Mouse (Mus musculus) cerebellum, adult 2 months (tissue): ENCODE measurements around the gene Melk. TPM values are rescaled to one million over a fixed set of nuclear protein-coding genes. Genes with fewer than 3 reads are reported as not detected.

ENCODE experiments used
- DNase-seq, 2 experiments: peaks; one replicate each; pipeline ENCODE4 v3.0.0; 2021
- H3K27ac ChIP-seq: fragments of 200-500 bp; 2 replicates; pipeline ENCODE4 v1.5.1; 2012; ENCODE audit warnings: low read length, control low read depth, inconsistent platforms; ENCODE audit not compliant: insufficient read depth
- H3K27me3 ChIP-seq: fragments of 200-500 bp; 2 replicates; pipeline ENCODE4 v1.6.1; 2012; ENCODE audit warnings: inconsistent platforms, mild to moderate bottlenecking, low read length, moderate library complexity; ENCODE audit not compliant: control insufficient read depth, insufficient read depth
- H3K4me1 ChIP-seq: fragments of 200-500 bp; 2 replicates; pipeline ENCODE4 v1.6.1; 2011; ENCODE audit warnings: low read length; ENCODE audit not compliant: control insufficient read depth, insufficient read depth
- H3K4me3 ChIP-seq: fragments of 200-500 bp; replicated peaks from 2 replicates; pipeline ENCODE3; 2011; ENCODE audit warnings: mild to moderate bottlenecking, low read depth, low read length, control low read depth; ENCODE audit not compliant: insufficient read depth
- CTCF ChIP-seq: fragments of 200-500 bp; IDR thresholded peaks from 2 replicates; pipeline ENCODE4 v1.5.1; 2011; ENCODE audit warnings: low read depth, mild to moderate bottlenecking, control low read depth, low read length, moderate library complexity, borderline replicate concordance; ENCODE audit not compliant: insufficient read depth
- POLR2A ChIP-seq: fragments of 200-500 bp; IDR thresholded peaks from 2 replicates; pipeline ENCODE4 v1.6.1; 2011; ENCODE audit warnings: low read length, control low read depth, borderline replicate concordance; ENCODE audit not compliant: insufficient read depth
- WGBS: fragments of 180-500 bp; shearing (Covaris S2); methylation state at CpG from one replicate; pipeline ENCODE4 v1.1.7; 2018; 5-methylcytosine and 5-hydroxymethylcytosine counted together
- polyA plus RNA-seq: library from polyadenylated mRNA; depleted of rRNA; stranded (reverse); fragments of >200 nt; gene quantifications from 2 replicates; pipeline ENCODE4 v1.2.3, GENCODE M21; 2012

The Melk gene
- polyA plus RNA-seq, 1 experiment = 0.07 TPM

DNA sequence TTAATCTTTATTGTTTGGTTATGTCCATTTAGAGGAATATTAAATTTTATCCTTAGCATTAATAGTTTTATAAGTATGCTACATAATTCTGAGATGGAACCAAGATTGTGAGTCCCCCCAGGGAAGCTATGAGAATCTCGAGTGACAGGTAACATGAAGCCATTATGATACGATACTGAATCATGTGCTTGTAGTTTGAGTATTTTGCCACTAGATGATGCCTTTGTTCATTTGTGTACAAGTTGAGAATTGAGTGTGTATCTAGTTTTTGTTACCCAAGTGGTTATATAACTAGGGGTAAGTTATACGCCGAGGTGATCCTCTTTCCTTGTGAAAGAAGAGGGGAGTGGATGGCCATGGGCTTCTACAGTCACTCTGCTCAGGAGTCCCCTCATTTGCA, 9.8 kb downstream of the Melk start:
- H3K4me3 ChIP-seq = no peak overlapping the region
- 74% methylated on average over 4 of the region's 4 CpGs for WGBS
- no peak for DNase-seq
- no peaks in the 10 kb centered on the region for H3K27me3 ChIP-seq
- no peak overlapping the region for H3K27ac ChIP-seq
- H3K4me1 ChIP-seq = no peaks in the 10 kb centered on the region
- TF ChIP-seq POLR2A (no peak), CTCF (no peak)

DNA sequence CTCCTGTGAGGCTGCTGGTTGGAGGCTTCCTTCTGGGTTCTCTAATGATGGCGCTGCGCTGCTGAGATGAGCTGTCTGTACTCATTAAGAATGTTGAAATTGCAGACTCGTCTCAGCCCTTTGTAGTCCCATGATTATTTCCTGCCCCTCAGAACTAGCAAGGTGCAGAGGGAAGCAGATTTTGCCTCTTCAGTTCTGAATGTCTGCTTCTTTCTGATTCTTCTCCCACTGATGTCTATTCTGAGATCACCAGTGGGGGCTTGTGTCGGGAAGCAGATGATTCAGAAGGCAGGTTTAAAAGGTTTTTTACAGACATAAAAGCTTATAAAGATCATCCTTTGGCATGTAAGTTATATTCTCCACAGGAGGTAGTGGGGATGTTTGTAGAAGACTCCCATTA, 10.2 kb downstream of the Melk start:
- Histone ChIP-seq H3K27me3 (no peaks in the 10 kb centered on the region), H3K27ac (no peak overlapping the region), H3K4me3 (no peak overlapping the region), H3K4me1 (no peaks in the 10 kb centered on the region)
- TF ChIP-seq POLR2A (no peak), CTCF (no peak)
- DNase-seq = no peak
- WGBS = 94% methylated on average over 4 of the region's 4 CpGs

DNA sequence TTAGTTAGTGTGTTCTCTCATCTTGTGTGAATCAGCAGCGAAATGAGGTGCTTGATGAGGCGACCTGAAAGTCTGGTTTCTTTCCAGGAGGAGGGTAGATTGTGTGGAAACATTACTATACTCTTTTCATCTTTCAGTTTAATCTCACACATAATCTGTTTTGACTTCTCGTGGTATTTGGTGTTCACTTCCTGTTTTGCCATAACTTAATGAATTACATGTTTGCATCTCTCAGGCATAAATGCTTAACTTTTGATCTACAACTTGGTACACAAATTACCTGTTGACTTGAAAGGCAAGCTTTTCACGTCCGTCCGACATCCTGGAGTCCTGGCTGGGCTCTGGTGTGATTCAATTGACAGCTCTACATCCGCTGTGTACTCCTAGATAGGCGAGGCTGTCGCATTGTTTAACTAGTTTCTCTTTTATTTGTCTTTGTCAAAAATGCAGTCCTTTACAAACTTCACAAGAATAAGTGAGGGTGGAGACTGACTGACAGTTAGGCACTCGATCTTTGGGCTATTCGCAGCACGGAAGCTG, 15.7 kb downstream of the Melk start:
- no peak for TF ChIP-seq POLR2A
- TF ChIP-seq CTCF = no peak
- Histone ChIP-seq H3K4me3 (no peak overlapping the region), H3K27ac (no peak overlapping the region), H3K4me1 (no peaks in the 10 kb centered on the region; the same call in 1 of the 2 replicates), H3K27me3 (no peaks in the 10 kb centered on the region; the same call in 1 of the 2 replicates)
- WGBS = 89% methylated on average over 12 of the region's 12 CpGs
- DNase-seq = no peak

DNA sequence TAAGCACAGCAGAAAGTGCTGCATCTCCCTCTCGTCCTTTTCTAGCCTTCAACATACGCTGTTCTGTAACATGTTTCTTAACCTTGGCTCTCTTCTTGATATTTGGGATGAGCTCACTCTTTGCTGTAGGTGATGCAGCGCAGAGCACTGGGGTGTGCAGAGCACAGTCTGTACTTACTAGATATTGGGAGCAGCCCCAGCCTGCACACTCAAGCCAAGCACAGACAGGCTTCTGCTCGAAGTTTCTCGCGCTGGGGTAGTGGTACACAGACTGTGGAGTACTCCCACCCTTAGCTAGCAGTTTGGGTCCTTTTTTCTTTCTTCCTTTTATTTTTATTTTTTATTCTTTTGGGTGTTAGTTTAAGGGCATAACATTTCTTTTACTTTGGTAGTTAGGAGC, 19.8 kb downstream of the Melk start:
- no peak for DNase-seq
- Histone ChIP-seq H3K27me3 (no peaks in the 10 kb centered on the region; the same call in 1 of the 2 replicates), H3K4me3 (no peak overlapping the region), H3K4me1 (no peaks in the 10 kb centered on the region; the same call in 1 of the 2 replicates), H3K27ac (no peak overlapping the region)
- WGBS = 94% methylated on average over 6 of the region's 6 CpGs
- TF ChIP-seq CTCF (no peak), POLR2A (no peak)

DNA sequence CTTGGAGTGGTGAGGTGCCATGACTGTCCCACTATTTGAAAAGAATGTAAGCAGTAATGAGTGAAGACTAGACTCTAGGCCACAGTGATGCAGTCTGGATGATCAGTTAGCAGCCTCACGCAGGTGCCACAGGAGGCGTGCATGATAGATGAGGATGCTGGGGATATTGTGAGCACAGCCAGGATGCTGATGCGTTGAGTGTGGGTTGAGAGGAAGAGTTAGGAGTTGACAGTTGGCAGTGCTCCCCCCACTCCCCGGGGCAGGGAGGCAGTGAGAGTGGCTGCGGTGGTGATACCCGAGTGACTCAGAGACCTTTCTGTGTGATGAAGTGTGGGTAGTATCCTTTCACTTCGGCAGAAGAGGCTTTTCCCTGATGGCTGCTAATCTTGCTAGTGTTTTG, 21.4 kb downstream of the Melk start:
- H3K27ac ChIP-seq = no peak overlapping the region
- 88% methylated on average over 7 of the region's 7 CpGs for WGBS
- no peak for DNase-seq
- no peaks in the 10 kb centered on the region; the same call in 1 of the 2 replicates for H3K4me1 ChIP-seq
- TF ChIP-seq POLR2A (no peak), CTCF (no peak)
- H3K4me3 ChIP-seq = no peak overlapping the region
- no peaks in the 10 kb centered on the region for H3K27me3 ChIP-seq

DNA sequence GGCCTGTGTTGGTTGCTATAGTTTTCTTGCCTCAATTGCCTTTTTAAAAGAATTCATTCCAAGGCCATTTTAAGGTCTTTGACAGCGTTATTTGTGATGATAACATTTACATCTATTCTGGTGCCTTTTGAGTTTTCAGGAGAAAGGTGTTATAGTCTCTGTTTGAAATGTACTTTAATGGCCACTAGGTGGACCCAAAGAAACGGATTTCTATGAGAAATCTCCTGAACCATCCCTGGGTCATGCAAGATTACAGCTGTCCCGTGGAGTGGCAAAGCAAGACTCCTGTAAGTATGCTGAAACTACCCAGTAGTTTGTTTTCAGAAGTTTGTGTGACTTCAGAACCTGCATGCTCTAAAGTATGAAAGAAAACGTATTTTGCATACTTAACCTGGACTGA, 24.8 kb downstream of the Melk start:
- Histone ChIP-seq H3K27me3 (no peaks in the 10 kb centered on the region), H3K4me3 (no peak overlapping the region), H3K4me1 (no peaks in the 10 kb centered on the region; the same call in 1 of the 2 replicates), H3K27ac (no peak overlapping the region)
- DNase-seq = no peak
- 45% methylated on average over 4 of the region's 4 CpGs for WGBS
- TF ChIP-seq POLR2A (no peak), CTCF (peak; percentile 18; the same call in 1 of the 2 replicates)

DNA sequence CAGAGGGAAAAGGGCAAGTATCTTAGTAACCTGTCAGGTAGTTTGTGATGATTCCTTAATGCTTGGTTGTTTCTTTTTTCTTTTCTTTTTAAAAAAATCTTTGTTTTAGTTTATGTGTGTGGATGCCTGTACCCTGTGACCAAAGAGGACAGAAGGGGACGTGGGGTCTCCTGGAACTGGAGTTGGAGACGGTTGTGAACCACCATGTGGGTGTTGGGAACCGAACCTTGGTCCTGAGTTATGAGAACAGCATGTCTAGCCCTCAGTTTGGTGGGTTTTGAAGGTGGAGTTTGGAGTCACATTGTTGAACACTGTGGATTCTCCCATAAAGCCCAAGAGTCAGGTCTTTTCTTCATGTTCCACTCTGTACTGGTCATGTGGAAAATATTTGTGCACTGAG, 26.0 kb downstream of the Melk start:
- DNase-seq = no peak
- TF ChIP-seq POLR2A (no peak), CTCF (no peak)
- H3K27me3 ChIP-seq = no peaks in the 10 kb centered on the region
- H3K4me1 ChIP-seq = no peaks in the 10 kb centered on the region
- no peak overlapping the region for H3K27ac ChIP-seq
- no peak overlapping the region for H3K4me3 ChIP-seq
- WGBS = 94% methylated on average over 3 of the region's 3 CpGs

DNA sequence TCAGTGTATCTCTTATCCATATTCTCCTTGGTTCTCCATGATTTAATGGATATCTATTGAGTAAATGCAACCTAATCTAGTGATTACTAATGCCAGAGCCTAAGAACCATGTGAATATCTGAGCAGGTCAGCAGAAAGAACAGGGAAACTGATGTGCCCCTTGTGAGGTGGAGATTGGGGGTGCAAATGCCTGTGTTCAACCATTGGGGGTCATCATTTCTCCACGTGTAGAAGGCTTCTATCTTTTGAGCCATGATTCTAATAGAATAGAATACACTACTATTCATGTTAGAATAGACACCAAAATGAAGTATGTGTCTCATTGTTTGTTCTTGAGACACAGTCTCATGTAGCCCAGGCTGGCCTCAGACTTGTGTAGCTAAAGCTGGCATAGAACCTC, 27.3 kb downstream of the Melk start:
- Histone ChIP-seq H3K4me3 (no peak overlapping the region), H3K27ac (no peak overlapping the region), H3K4me1 (no peaks in the 10 kb centered on the region), H3K27me3 (no peaks in the 10 kb centered on the region)
- WGBS = 69% methylated on average over 1 of the region's 1 CpGs
- TF ChIP-seq POLR2A = no peak
- DNase-seq = no peak

DNA sequence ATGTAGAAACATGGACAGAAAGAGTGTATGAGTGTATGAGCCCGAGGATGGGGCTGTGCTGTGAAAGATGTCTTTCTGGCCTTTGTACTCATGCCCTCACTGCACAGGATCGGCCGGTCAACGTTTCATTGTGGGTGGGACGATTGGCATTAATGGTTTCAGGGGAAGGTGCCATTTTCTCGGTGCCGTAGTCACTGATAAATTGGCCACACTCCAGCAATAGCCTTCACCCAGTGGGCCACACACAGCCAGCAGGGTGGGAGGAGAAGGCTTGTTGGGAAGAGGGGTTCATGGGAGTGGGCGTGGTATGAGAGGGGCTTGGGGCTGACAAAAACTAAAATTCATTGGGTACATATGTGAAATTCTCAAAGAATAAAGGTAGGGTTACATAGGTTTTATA, 34.3 kb downstream of the Melk start:
- H3K27me3 ChIP-seq = no peaks in the 10 kb centered on the region
- H3K4me1 ChIP-seq = no peaks in the 10 kb centered on the region
- 85% methylated on average over 8 of the region's 8 CpGs for WGBS
- TF ChIP-seq POLR2A = no peak
- TF ChIP-seq CTCF = no peak
- no peak overlapping the region for H3K27ac ChIP-seq
- no peak for DNase-seq
- H3K4me3 ChIP-seq = no peak overlapping the region
